12 mouse cellular contexts compared by ENCODE assay signal in the genomic region with DNA sequence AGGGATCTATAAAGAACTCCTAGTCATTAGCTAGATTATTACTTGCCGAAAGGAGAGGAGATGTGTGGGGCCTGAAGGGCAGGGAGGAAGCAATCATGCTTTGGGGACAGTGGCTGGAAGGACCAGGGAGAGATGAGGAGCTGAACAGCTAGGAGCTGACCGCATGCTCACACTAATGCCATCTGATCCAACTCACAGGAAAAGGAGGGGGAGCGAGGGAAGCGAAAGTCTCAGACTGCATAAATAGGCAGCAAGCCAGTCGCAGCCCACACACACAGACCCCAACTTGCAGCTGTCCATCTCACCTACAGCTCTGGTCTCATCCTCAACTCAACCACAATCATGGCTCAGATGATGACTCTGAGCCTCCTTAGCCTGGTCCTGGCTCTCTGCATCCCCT. TPM values are rescaled to one million over a fixed set of nuclear protein-coding genes. Genes with fewer than 3 reads are reported as not detected.
"Had no signal": no experiment of that assay in that cellular context is flagged by ENCODE, and none has a peak within 500 bp of the region (broad histone marks: within the 10 kb centered on the region; RNA-seq: fewer than 3 reads in every experiment).

A gene (plus strand): TSS at position 301 of the 400 bp plus-strand sequence.

RNA-seq across cellular contexts. Expression of the gene that starts here (rescaled TPM):
- total RNA-seq: megakaryocyte, adult 5-6 weeks had no signal
- polyA plus RNA-seq: intestine, embryonic 14.5 days; kidney, adult 2 months; liver, embryonic 12.5 days; liver, embryonic 16.5 days; lung, embryonic 14.5 days; midbrain, embryonic 10.5 days; midbrain, embryonic 14.5 days; myocyte; neural tube, embryonic 11.5 days; neural tube, embryonic 15.5 days; small intestine, adult 2 months had no signal
